Mouse (Mus musculus): ENCODE results near the gene Skil.
A peak's percentile ranks its signal among the peaks of the same experiment; 100 is the strongest.

Gene Skil

DNA sequence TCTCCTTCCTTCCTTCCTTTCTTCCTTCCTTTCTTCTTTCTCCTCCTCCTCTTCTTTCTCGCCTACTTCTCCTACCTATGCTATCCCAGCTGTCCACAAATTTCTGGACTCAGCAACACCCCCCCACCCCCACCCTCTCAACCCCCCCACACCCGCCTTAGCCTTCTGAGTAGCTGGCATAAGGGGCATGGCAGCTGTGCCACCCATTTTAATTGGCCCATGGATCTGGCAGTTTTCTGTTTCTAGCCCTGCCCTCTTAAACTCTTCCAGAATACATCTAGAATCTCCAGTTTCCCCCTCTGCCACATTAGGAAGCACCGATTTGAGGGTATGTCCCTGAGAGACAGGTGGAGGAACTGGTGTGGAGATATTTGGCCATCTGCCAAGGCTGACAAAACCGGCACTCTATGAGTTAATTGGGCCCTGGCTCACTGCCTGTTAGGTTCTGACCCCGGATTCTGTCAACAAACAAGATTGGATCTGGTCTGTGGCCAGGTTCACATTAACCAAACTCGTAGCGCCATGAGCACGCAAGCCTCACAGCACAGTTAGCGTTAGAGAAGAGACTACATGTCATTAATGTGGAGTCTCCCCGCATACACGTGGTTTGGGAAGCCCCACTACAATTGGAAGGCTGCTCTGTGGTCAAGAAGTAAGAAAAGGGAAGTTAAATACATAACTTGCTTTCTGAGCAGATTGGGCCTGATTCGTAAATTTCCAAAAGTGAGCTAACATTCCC, 11.2 kb upstream of the Skil start:
- peak in 1 of 2 experiments; percentile 4 for DNase-seq (ENCODE audit: low spot score in 2 of 2)

DNA sequence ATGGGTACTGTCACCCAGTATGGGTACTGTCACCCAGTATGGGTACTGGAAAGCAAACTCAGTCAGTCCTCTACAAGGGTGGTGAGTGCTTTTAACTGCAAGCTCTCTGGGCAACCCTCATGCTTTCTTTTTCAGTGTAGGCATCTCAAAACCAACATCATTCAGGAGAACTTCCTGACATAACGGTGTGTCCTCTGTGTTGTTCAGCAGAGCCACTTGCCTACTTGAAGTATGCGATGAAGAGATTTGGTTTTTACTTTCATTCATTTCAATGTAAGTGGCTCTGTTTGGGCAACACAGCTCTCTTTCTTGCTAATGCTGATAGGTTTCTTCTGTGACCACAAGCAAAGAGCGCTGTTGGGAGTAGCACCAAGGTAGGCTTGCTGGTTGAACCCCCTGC, 9.9 kb upstream of the Skil start:
- no peak for DNase-seq (ENCODE audit: low spot score in 2 of 2)

DNA sequence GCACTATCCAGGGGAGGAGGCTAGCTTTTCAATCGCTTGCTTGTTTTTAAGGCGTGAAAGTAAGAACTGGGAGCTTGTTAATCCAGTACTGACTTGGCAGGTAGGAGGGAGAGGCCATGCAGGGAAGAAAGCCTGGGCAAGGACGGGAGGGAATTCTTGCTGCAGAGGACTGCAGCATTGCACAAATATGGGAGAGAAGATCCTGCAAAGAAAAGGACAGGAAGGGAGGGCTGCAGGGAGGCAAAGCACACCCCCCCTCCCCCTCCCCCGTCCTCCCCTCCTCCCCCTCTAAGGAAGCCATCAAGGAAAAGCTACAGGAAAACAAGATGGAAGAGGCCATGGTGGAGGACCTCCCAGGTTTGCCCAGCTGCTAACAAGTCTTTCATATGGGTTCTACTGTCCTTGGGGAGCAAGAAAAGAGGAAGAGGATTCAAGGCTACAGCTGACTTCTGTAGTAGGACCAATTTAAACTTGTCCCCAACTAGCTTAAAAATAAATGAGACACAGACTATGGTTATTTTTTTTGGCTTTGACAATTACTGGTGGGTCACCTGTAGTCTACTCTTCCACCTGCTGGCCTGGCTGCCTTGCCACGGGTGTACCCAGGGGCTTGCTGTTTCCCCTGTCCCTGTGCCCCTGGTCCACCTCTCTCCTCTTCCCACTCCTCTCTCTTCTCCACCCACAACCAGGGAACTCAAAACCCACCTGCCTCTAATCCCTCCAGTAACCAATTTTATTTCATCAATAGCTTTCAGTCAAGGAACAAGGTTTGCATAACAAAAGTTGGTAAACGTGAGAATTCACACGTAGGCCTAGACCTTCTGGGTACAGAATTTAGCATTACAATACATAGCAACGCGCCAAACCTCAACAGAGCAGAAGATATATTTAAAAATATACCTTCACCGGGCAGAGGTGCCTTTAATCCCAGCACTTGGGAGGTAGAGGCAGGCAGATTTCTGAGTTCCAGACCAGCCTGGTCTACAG, 5.8 kb upstream of the Skil start:
- no peak for DNase-seq (ENCODE audit: low spot score in 2 of 2)

DNA sequence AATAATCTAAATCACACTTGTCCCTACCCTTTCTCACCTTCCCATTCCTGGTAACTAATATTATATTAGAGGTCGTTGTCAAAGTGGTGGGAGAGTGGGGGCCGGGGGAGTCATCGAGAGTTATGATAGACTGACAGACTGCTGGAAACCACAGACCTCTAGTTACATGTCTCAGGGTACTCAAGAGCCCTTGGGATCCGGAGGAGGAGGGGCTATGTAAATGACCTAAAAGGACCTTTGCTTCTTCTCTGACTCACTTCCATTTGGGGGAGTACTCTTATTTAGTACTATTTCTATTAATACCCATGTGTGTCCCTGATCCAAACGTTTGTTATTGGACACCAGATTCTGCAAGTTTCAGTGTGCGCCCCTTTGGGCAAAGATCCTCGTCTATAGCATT, 4.9 kb upstream of the Skil start:
- no peak for DNase-seq (ENCODE audit: low spot score in 2 of 2)

DNA sequence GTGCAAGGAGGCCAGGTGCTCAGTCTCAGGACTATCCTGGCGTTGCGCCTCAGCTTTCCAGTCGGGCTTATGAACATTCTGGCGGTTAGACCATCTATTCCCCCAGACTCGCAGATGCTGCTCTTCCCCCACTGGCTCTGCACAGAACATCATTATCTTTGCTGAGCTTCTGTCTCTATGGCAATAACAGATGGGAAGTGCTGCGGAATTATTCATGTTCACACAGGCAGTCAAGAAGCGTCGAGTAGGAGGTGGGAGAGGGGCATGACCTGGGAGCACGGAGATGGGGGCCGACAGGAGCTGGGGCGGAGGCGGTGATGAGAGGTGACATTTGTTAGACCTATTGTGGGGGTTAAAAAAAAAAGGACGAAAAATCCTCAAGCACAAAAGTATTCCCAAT, 1.7 kb upstream of the Skil start:
- no peak for DNase-seq (ENCODE audit: low spot score in 2 of 2)

DNA sequence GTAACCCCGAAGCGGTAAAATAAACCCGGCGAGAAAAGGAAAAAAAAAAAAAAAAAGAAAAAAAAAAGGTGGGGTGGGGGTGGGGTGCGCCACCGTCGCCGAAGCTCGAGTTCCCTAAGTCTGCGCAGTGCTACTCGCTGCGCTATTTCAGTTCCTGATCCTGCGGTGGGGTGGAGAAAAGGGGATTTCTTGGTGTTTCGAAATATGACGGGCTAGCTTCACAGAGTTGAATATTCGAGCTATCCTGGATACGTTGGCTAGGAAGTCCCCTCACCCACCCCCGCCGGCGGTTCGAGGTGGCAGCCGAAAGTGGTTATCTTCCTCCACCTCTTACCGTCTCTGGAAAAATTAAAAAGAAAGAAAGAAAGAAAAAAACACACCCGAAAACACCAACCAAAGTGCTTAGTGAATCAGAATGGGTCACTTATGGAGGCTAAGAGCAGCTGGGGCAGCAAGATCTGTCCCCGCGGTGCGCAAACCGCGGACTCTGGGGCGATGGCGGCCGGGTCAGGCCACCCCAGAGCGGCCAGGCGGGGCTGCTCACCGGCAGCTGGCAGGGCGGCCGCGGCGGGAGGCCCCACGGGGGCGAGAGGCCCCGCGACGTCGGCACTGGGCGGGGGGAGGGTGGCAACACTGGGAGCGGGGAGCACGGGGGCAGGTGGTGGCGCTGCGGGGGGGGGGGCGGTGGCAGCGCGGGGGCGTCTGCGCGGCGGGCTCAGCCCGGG, 1.1 kb upstream of the Skil start:
- peak; percentile 33 to 55 for DNase-seq (ENCODE audit: low spot score in 2 of 2)

DNA sequence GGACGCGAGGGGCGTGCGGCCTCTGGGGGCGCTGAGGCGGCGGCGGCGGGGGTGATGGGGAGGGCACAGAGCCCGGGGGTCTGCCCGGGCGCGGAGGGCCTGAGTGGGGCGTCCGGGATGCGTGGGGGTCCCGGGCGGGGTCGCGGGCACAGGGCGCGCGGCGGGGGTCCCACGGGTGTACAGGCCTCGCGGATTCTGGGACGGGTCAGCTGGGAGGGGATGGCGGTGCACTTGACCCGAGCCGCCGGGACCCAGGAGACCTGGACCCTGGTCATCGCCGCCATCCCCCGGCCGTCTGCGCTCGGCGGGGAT, 277 bp downstream of the Skil start:
- DNase-seq (ENCODE audit: low spot score in 2 of 2): no peak

DNA sequence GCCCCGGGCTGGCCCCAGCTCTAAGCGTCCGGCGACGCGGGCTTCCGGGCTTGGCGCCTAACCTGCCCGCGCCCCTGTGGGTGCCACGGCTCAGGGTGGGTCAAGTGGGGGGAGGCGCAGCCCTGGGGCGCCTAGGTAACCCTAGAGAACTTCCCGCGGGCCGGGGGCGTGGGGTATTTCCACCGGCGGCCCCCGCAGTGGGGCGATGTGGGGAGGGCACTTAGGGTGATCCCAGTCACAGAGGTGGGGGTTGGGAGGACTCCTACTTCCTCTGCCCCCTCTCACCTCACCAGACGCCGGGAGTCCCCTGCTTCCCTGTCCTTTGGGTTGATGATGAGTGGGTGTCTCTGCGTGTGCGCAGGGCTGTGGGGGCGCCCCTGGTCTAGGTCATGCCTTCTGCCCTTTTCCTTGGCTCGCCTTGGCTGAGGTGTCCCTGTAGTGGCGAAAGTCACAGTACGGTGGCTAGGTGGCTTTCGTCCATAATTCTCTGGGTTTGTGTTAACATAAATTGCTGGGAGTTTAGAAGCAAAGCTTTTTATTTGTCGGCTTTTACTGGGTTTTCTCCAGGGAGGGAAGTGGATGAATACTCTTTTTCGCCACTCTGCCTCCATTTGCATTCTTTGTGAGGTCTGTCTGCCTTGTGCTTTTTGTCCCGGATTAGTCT, 765 bp downstream of the Skil start:
- DNase-seq (ENCODE audit: low spot score in 2 of 2): peak; percentile 11 to 12

DNA sequence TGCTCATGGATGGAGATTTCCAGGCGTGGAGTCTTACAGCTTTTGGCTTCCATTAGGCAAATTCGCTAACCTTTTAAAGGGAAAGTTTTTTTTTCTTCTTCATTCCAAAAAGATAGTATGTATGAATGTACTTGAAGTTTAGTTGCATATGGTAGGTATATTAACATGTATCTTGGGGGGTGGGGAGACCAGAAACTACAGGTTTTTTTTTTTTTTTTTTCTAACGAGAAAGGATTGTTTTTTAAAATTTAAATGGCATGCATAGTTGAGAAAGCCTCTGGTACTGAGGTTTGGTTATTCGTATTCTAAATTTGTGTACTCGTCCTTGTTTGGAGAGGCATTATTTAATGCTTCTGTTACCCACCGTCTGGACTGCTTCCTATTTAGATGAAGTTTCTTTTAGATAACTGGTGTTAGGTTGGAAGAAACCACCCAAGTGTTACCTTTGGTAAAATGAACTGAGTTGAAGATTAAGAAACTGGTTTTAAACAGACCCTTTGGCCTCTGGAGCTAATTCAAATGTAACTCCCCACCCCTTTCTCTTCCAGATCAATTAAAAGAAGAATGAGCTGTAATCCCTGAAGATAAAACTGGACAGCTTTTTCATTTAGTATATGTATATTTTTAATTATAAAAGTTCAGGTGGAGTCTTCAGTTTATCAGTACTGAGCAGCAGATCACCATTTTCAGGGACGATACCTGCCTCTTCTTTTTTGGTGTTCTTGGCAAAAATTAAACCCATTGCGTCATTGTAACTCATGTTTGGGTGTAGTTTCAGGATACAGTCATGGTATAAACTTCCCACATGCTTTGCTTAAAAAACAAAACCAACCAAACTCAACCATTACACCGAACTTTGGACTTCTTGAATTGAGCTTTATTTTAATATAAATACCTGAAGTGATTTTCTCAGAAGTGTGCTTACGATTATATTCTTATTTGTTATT, 1.6 kb downstream of the Skil start:
- DNase-seq (ENCODE audit: low spot score in 2 of 2): no peak

DNA sequence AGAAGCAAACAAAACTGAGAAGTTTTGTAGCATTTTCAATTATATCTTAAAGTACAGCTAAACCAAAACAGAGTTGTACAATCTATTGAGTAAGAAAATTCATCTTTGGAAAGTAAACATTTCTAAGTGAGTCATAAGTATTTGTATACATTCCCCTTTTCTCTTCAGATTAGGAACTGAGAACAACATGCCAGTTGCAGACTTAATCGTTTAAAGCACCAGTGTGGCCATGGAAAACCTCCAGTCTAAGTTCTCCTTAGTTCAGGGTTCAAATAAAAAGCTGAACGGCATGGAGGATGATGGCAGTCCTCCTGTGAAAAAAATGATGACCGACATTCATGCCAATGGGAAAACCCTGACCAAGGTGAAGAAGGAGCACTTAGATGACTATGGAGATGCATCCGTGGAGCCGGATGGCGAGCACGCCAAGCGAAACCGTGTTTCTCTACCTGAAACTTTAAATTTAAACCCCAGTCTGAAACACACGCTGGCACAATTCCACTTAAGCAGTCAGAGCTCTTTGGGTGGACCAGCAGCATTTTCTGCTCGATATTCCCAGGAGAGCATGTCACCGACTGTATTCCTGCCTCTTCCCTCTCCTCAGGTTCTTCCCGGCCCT, 2.4 kb downstream of the Skil start:
- DNase-seq (ENCODE audit: low spot score in 2 of 2): no peak

DNA sequence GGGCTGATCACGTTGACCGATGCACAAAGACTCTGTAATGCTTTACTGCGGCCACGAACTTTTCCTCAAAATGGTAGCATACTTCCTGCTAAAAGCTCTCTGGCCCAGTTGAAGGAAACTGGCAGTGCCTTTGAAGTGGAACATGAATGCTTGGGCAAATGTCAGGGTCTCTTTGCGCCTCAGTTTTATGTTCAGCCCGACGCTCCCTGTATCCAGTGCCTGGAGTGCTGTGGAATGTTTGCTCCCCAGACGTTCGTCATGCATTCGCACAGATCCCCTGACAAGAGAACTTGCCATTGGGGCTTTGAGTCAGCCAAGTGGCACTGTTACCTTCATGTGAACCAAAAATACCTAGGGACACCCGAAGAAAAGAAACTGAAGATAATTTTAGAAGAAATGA, 3.1 kb downstream of the Skil start:
- no peak for DNase-seq (ENCODE audit: low spot score in 2 of 2)

DNA sequence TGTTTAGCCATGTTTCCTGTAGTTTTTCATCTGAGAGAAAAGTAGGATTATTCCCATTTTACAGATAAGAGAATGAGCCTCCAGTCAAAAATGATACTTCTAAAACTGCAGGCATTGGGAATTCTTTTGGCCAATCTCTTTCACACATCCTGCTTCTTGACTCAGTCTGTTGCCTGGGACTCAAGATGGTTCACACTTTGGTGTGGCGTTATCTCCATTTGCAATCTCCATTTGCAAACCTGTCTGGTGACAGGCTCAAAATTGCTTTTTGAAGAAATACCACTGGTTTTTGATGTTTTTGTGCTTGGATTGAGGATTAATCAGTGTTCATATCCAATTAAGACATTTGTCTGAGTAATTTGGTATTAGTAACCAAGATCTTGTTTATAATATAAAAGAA, 3.7 kb downstream of the Skil start:
- no peak for DNase-seq (ENCODE audit: low spot score in 2 of 2)

DNA sequence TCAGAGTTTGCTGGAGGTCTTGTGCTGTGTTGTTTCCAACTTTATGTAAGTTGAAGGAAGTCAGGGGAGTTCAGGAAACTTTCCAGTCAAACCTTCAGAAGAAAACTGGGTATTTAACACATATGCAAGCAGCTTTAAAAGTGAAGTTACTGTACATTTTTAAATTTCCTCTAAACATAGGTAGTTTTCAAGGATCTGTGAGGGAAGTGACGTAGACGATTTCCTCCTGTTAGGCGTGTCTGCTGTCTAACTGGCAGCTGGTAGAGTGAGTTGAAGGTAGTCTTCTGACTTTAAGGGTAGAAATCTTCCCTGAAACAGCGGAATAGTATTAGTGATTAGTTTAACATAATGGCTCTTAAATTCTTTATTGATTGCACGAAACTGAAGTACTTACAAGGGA, 5.2 kb downstream of the Skil start:
- DNase-seq (ENCODE audit: low spot score in 2 of 2): no peak

DNA sequence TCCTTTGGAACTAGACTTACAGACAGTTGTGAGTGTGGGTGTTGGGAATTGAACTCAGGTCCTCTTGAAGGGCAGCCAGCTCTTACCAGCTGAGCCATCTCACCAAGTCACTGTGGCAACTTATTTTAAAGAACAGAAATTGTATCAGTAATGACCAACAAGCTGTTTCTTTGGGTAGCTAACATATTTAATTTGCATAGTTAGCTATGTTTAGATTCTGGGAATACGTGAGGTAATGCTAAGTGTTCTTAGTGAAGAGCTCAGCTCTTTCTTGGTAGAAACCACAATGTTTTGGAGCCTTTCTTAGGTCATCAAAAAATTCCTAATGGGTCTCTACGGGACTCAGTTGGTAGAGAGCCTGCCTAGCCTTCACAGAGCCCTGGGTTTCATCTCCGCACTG, 5.9 kb downstream of the Skil start:
- DNase-seq (ENCODE audit: low spot score in 2 of 2): no peak

DNA sequence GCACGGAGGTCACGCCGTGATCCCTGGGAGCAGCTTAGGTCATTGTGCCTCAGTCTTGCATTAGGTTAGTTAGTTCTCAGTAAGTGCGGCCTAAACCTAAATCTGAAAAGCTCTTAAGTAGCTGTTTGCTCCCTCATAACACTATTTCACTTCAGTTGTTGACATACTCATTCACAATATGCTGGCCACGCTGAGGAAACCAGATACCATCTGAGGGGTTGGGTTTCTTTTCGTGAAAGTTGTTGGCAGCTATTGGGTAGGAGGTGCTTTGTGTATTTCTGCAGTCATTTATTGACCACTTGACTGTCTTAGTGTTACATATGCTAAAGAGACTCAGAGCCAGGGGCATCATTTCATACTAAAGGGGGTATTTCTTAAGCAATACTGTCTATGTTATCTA, 10.1 kb downstream of the Skil start:
- DNase-seq (ENCODE audit: low spot score in 2 of 2): no peak

DNA sequence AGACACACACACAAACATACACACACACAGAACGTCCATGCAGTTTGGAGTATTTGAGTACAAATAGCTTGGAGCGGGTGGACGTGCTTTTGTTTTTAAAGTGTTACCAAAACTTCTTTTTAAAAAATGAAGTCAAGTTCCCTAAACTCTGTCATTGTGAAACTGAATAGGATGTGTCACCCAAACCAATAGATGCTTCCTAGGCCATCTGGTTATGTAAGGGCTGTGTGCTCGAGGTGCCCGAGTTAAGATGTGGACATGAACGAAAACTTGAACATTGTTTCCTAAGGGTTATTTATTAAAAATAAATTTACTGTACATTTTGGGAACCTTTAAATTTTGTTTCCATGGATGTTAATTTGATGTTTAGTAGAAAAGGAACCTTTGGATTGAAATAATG, 11.7 kb downstream of the Skil start:
- DNase-seq (ENCODE audit: low spot score in 2 of 2): no peak

DNA sequence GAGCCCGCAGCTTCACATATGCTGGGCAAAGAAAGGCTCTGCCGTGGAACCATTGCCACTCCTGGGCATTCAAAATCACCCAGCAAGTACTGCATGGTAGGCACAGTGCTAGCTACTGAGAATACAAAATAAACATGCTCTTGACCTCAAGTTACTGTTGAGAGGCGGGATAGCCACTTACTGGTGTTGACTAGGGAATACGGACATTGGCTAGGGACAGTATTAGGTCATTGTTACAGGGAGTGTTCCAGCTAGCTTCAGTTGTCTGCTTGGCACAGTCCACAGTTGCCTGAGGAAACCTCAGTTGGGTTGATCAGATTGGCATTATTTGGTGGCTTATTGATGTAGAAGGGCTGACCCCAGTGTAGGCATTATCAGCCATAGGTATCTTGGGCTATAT, 12.8 kb downstream of the Skil start:
- no peak for DNase-seq (ENCODE audit: low spot score in 2 of 2)

DNA sequence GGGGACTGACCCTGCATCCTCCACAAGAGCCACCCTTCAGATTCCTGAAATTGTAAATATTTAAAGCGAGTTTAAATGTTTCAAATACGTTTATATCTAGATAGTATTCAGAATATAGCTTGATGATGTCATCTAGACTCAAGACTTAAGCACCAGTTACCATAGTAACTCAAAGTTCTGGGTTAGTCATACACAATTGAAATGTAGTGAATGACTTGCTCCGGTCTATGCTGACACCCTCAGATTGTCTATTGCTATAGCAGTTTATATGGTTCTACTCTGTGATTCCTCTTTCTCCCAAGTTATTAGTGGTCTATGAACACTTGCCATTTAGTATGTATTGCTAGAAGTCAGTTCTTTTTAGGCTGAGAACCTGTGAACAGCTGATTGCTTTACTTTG, 14.2 kb downstream of the Skil start:
- DNase-seq (ENCODE audit: low spot score in 2 of 2): no peak

DNA sequence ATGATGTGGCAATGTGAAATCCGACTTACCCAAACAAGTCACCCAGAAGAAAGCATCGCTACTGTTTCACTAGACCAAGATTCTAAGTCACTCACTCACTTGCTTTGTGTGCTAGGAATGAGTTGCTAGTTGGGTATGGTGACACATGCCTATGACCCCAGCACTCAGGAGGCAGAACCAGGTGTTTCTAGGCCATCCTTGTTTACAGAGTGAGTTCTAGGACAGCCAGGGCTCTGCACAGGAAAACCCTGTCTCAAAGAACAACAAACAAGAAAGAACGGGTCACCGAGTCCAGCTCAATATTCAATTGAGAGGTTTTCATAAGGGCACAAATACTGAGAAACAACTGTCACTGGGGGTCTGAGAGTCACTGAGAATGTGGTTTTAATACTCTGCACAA, 28.2 kb downstream of the Skil start:
- no peak for DNase-seq (ENCODE audit: low spot score in 2 of 2)

DNA sequence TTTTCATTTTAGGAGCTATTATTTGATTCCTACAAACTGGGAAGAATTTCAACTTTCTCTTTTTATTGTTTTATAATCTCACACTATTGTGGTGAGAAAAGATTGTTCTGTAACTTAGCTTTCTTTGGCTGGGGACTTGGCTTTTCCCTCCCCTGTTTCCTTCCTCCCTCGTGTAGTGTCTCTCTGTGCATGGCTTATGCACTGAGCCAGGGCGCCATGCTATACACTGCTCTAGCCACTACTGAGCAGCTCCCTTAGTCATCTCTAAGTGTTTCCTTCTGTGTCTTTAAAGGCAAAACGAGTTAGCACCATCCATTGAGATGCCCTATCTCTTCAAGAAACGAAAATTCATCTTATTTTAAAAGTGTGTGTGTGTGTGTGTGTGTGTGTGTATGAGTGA, 31.4 kb downstream of the Skil start:
- DNase-seq (ENCODE audit: low spot score in 2 of 2): no peak

DNA sequence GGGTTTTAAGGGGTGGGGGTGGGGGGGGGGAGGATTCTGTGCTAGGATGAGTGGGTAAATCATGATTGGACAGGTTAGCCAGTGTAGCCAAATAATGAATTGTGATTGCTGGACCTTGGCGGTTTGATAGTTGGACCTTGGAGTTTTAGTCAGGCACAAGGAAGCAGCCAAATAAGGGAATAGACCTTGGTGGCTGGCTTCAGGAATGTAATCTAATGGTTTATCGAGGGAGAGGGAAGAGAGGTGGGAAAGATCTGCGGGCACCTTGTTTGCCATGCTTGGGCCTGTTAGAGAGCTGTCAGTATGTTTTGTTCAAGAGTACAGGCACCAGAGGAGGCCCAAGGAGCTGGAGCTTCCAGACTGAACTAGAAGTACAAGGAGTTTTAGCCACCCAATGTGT, 32.0 kb downstream of the Skil start:
- DNase-seq (ENCODE audit: low spot score in 2 of 2): no peak
